ENCODE assay signal across 9 mouse cellular contexts in genomic region chr10:93833370-93833698, GRCm38 (mm10). TPM values are rescaled to one million over a fixed set of nuclear protein-coding genes. Genes with fewer than 3 reads are reported as not detected.
DNase-seq lines count a peak whose midpoint lies in the region; ATAC-seq and TF ChIP-seq lines count a peak whose summit lies in the region.
"Had no signal": no experiment of that assay in that cellular context is flagged by ENCODE, and none has a peak within 500 bp of the region (broad histone marks: within the 10 kb centered on the region; RNA-seq: fewer than 3 reads in every experiment).

No protein-coding gene starts in this region.

- H3K79me2 ChIP-seq in MEL (ENCODE audit: control insufficient read depth, insufficient read depth, low read length, poor library complexity), result no peaks in the 10 kb centered on the region

- intact Hi-C loops in heart, postnatal 36 days (cut with DNase I), result no loop called here
- intact Hi-C loops in left cerebral cortex, postnatal 36 days (cut with DNase I), result no loop called here

- no peak for DNase-seq in heart, postnatal 36 days
- no peak for DNase-seq in MEL (ENCODE audit: low read depth, low spot score)
- no peak for DNase-seq in hindbrain, embryonic 11.5 days (ENCODE audit: low spot score)
- DNase-seq in midbrain, embryonic 11.5 days (ENCODE audit: low spot score, missing footprints), result no peak
- no peak for DNase-seq in adrenal gland, postnatal 4 days (ENCODE audit: low spot score in 2 of 2)
- no peak for DNase-seq in spleen, postnatal 4 days (ENCODE audit: low spot score in 2 of 2)
- no peak for DNase-seq in left cerebral cortex, postnatal 36 days (ENCODE audit: low spot score in 2 of 2)

- WGBS in heart, embryonic 16.5 days, result 2% methylated on average over 16 of the region's 16 CpGs
- 2% methylated on average over 16 of the region's 16 CpGs for WGBS in hindbrain, embryonic 11.5 days
- 3% methylated on average over 16 of the region's 16 CpGs for WGBS in midbrain, embryonic 11.5 days

- H3K9me3 ChIP-seq in heart, embryonic 16.5 days (replicated peaks; ENCODE audit: control insufficient read depth, low read length), result no peaks in the 10 kb centered on the region
- H3K9me3 ChIP-seq in MEL (replicated peaks; ENCODE audit: insufficient read depth, low read length), result no peaks in the 10 kb centered on the region
- no peaks in the 10 kb centered on the region for H3K9me3 ChIP-seq in hindbrain, embryonic 11.5 days (ENCODE audit: control insufficient read depth, low read length)
- no peaks in the 10 kb centered on the region for H3K9me3 ChIP-seq in midbrain, embryonic 11.5 days (ENCODE audit: control insufficient read depth, low read length)

- TF ChIP-seq EP300 in MEL (IDR thresholded peaks at IDR 0.05; ENCODE audit: low read depth in 1 of 2, low read length in 2 of 2), result no peak

- peaks cover 41% of the 10 kb centered on the region for H3K27me3 ChIP-seq in heart, embryonic 16.5 days (ENCODE audit: control insufficient read depth, insufficient read depth, low read length)
- H3K27me3 ChIP-seq in MEL (ENCODE audit: control insufficient read depth in 1 of 2, insufficient read depth in 2 of 2, low read length in 2 of 2), result peaks cover 11 to 27% of the 10 kb centered on the region in 2 experiments
- H3K27me3 ChIP-seq in hindbrain, embryonic 11.5 days (ENCODE audit: control insufficient read depth, insufficient read depth, low read length), result peaks cover 12% of the 10 kb centered on the region
- peaks cover 6% of the 10 kb centered on the region for H3K27me3 ChIP-seq in midbrain, embryonic 11.5 days (ENCODE audit: control insufficient read depth, insufficient read depth, low read length)

- 0 out of 2 replicates have a peak, but pooled peaks cover 6% of the 10 kb centered on the region for H3K4me1 ChIP-seq in heart, embryonic 16.5 days (ENCODE audit: control insufficient read depth, insufficient read depth, low read length)
- H3K4me1 ChIP-seq in MEL (ENCODE audit: control insufficient read depth in 1 of 2, insufficient read depth in 2 of 2, low read length in 2 of 2), result no peaks in the 10 kb centered on the region; a peak in 1 of 4 replicates
- 0 out of 2 replicates have a peak, but pooled peaks cover 6% of the 10 kb centered on the region for H3K4me1 ChIP-seq in hindbrain, embryonic 11.5 days (replicated peaks; ENCODE audit: control insufficient read depth, insufficient read depth, low read length)
- H3K4me1 ChIP-seq in midbrain, embryonic 11.5 days (ENCODE audit: control insufficient read depth, insufficient read depth, low read length), result peaks cover 16% of the 10 kb centered on the region

- ATAC-seq in heart, embryonic 16.5 days (replicated peaks; ENCODE audit: extremely low read depth, insufficient read depth, low FRiP score), result no peak; the same call in 1 of the 2 replicates
- no peak for ATAC-seq in hindbrain, embryonic 11.5 days (ENCODE audit: low FRiP score)
- no peak for ATAC-seq in midbrain, embryonic 11.5 days (ENCODE audit: low FRiP score)

- no peak for TF ChIP-seq POLR2A in MEL (IDR thresholded peaks at IDR 0.05; ENCODE audit: control insufficient read depth in 1 of 2, insufficient read depth in 1 of 2, low read depth in 1 of 2, low read length in 2 of 2, poor library complexity in 1 of 2)

- H3K9ac ChIP-seq in heart, embryonic 16.5 days (ENCODE audit: low read length), result no peak overlapping the region
- no peak overlapping the region for H3K9ac ChIP-seq in MEL (ENCODE audit: control insufficient read depth, low read depth, low read length, poor library complexity, severe bottlenecking)
- H3K9ac ChIP-seq in hindbrain, embryonic 11.5 days (ENCODE audit: low read depth, low read length), result 0 out of 2 replicates have a peak overlapping the region, but pooled peaks have one; percentile 37
- peak overlapping the region; percentile 77 for H3K9ac ChIP-seq in midbrain, embryonic 11.5 days (ENCODE audit: low read length)

- TF ChIP-seq CTCF in MEL (IDR thresholded peaks at IDR 0.05 in 2 of 3, conservative IDR thresholded peaks at IDR 0.05 in 1 of 3; ENCODE audit: control insufficient read depth in 1 of 3, insufficient read depth in 1 of 3, low read depth in 2 of 3, low read length in 3 of 3, poor library complexity in 1 of 3, severe bottlenecking in 1 of 3), result no peak

- peak overlapping the region; percentile 99 for H3K4me2 ChIP-seq in heart, embryonic 16.5 days (ENCODE audit: low read depth, low read length)
- peak overlapping the region; percentile 89 for H3K4me2 ChIP-seq in hindbrain, embryonic 11.5 days (replicated peaks; ENCODE audit: low read depth, low read length)
- peak overlapping the region; percentile 85 for H3K4me2 ChIP-seq in midbrain, embryonic 11.5 days

- no peak for TF ChIP-seq RAD21 in MEL (IDR thresholded peaks at IDR 0.05; ENCODE audit: low read depth, low read length)

- no peak overlapping the region for H3K27ac ChIP-seq in heart, embryonic 16.5 days (ENCODE audit: low read length)
- H3K27ac ChIP-seq in MEL (ENCODE audit: control insufficient read depth, low read depth, low read length), result no peak overlapping the region
- H3K27ac ChIP-seq in hindbrain, embryonic 11.5 days (ENCODE audit: low read depth, low read length), result no peak overlapping the region
- H3K27ac ChIP-seq in midbrain, embryonic 11.5 days (ENCODE audit: low read depth, low read length), result no peak overlapping the region

- H3K4me3 ChIP-seq in heart, embryonic 16.5 days (ENCODE audit: low read length), result peak overlapping the region; percentile 84
- peak overlapping the region; percentile 78 to 92; a peak in 3 of 4 replicates for H3K4me3 ChIP-seq in MEL (ENCODE audit: control insufficient read depth in 1 of 2, insufficient read depth in 1 of 2, low read depth in 2 of 2, low read length in 2 of 2)
- H3K4me3 ChIP-seq in hindbrain, embryonic 11.5 days (ENCODE audit: low read depth, low read length), result peak overlapping the region; percentile 80
- peak overlapping the region; percentile 87 for H3K4me3 ChIP-seq in midbrain, embryonic 11.5 days (ENCODE audit: low read depth, low read length)

- H3K36me3 ChIP-seq in heart, embryonic 16.5 days (ENCODE audit: control insufficient read depth, insufficient read depth), result no peaks in the 10 kb centered on the region
- H3K36me3 ChIP-seq in MEL (ENCODE audit: control insufficient read depth in 1 of 2, insufficient read depth in 2 of 2, low read length in 2 of 2), result peaks cover 0 to 3% of the 10 kb centered on the region in 2 experiments; a peak in 1 of 4 replicates
- no peaks in the 10 kb centered on the region for H3K36me3 ChIP-seq in hindbrain, embryonic 11.5 days (ENCODE audit: control insufficient read depth, insufficient read depth, low read length)
- H3K36me3 ChIP-seq in midbrain, embryonic 11.5 days (ENCODE audit: control insufficient read depth, insufficient read depth, low read length), result no peaks in the 10 kb centered on the region

TF ChIP-seq in MEL, 35 proteins besides CTCF, POLR2A, EP300 and RAD21:
- no peak for TF ChIP-seq MYB (IDR thresholded peaks at IDR 0.05; ENCODE audit: low read depth, low read length)
- no peak for TF ChIP-seq MAFK (IDR thresholded peaks at IDR 0.05; ENCODE audit: borderline replicate concordance, low read depth, low read length)
- TF ChIP-seq CHD1 (IDR thresholded peaks at IDR 0.05; ENCODE audit: low read depth, low read length), result no peak
- no peak for TF ChIP-seq TCF12 (IDR thresholded peaks at IDR 0.05; ENCODE audit: low read depth, low read length)
- no peak for TF ChIP-seq UBTF (IDR thresholded peaks at IDR 0.05; ENCODE audit: borderline replicate concordance, insufficient read depth, low read depth, low read length)
- TF ChIP-seq GATA1 (IDR thresholded peaks at IDR 0.05; ENCODE audit: low read depth, low read length), result no peak
- TF ChIP-seq BHLHE40 (IDR thresholded peaks at IDR 0.05; ENCODE audit: borderline replicate concordance, low read depth, low read length), result no peak
- TF ChIP-seq MEF2A (IDR thresholded peaks at IDR 0.05; ENCODE audit: extremely low read depth, insufficient replicate concordance, low read depth, low read length, poor library complexity, severe bottlenecking), result no peak
- TF ChIP-seq ETS1 (IDR thresholded peaks at IDR 0.05; ENCODE audit: low read depth, low read length), result no peak
TF ChIP-seq in MEL: peak in this region for 0.

RNA-seq across cellular contexts. Expression of gene Usp44, which starts 2.0 kb away (rescaled TPM):
- polyA plus RNA-seq in heart, embryonic 16.5 days (2015; fragmentation: Nextera tagmentation; extraction: Ambion mirVana), result 0.20 and 0.47 TPM in 2 replicates
- not detected for total RNA-seq in heart, postnatal 36 days (2021)
- total RNA-seq in MEL (2012; rRNA removed), result 0.07 and 0.12 TPM in 2 replicates
- 1 to 10 TPM in 1 of 2 experiments, not detected in 1; 1.4 TPM for polyA plus RNA-seq in MEL (2012; ENCODE audit: insufficient read depth in 1 of 2, insufficient read length in 2 of 2, low read depth in 1 of 2, low replicate concordance in 2 of 2, missing spikeins in 1 of 2)
- 9.9 and 10.3 TPM in 2 replicates for polyA plus RNA-seq in hindbrain, embryonic 11.5 days (2014; fragmentation: Nextera tagmentation; extraction: Ambion mirVana)
- polyA plus RNA-seq in midbrain, embryonic 11.5 days (2014; fragmentation: Nextera tagmentation; extraction: Ambion mirVana), result 19.6 and 19.9 TPM in 2 replicates
- total RNA-seq in adrenal gland, postnatal 4 days (2021), result under 1 TPM; 0.11 to 0.20 TPM
- total RNA-seq in left cerebral cortex, postnatal 36 days (2021), result not detected
- polyA plus RNA-seq: cortical plate, adult 2 months had no signal

Comparison
In these comparisons a context has a peak if more than half of its experiments do, and no peak if none do; other contexts are left out.
1. H3K9ac ChIP-seq: peak in hindbrain, embryonic 11.5 days (single experiment) and midbrain, embryonic 11.5 days (single experiment); none in heart, embryonic 16.5 days (single experiment) and MEL (single experiment).
2. Peak in every context shown above with its lines, with median percentiles within 50 percentile points of each other: H3K4me2 ChIP-seq and H3K4me3 ChIP-seq.